Mouse (Mus musculus) embryonic stem cell, embryonic (primary cell): ENCODE measurements around the gene Gstcd.

Experiments used
- CTCF ChIA-PET, 4 experiments: fragments of 300-600 bp in 2 of 4; fragments of 350-600 bp in 2 of 4; sonication (Branson Sonifier 250); formaldehyde crosslinking; loops; one replicate each; lab custom pipeline; 2022; ENCODE audit warnings: inconsistent platforms in 2 of 4; lab: Charles Lee
- POLR2A ChIA-PET, 4 experiments: fragments of 300-600 bp in 2 of 4; fragments of 350-600 bp in 2 of 4; sonication (Branson Sonifier 250); formaldehyde crosslinking; loops; one replicate each; lab custom pipeline; 2022; ENCODE audit warnings: antibody characterized with exemption in 4 of 4, inconsistent platforms in 1 of 4; lab: Charles Lee

Gene Gstcd

GRCm38 (mm10) chr3:133085858-133086257 lies 6.0 kb downstream of the Gstcd start:
- ChIA-PET CTCF (interaction anchor here in 1 of 4 experiments (0.6 kb wide), 1 partner anchor 65 kb away, joined by 3 read pairs; no protein-coding TSS in a partner anchor), POLR2A (no interaction called here)

- ChIA-PET POLR2A (interaction anchor here in 3 of 4 experiments (1.4 to 4.1 kb wide), 3 partner anchors 9 to 10 kb away, joined by 6 to 41 read pairs (median 16); partner anchors contain the start of genes Gstcd (in 3 of the 3) and Ints12 (in 3 of the 3)), CTCF (no interaction called here)
Observed at GRCm38 (mm10) chr3:133082736-133083135, 9.1 kb downstream of the Gstcd start.

- ChIA-PET POLR2A (interaction anchor here in 2 of 4 experiments (0.5 to 7.6 kb wide), 4 partner anchors 15 to 234 kb away, joined by 3 to 50 read pairs (median 10); partner anchors contain the start of genes Gstcd (in 2 of the 2) and Ints12 (in 2 of the 2)), CTCF (no interaction called here)
Observed at GRCm38 (mm10) chr3:133075560-133075959, 16.3 kb downstream of the Gstcd start.

GRCm38 (mm10) chr3:133052068-133052467 lies 39.8 kb downstream of the Gstcd start:
- POLR2A ChIA-PET: interaction anchor here in 1 of 4 experiments (0.7 to 1.4 kb wide), 2 partner anchors 40 to 85 kb away, joined by 3 read pairs; partner anchors contain the start of genes Gstcd and Ints12
- CTCF ChIA-PET: no interaction called here

GRCm38 (mm10) chr3:133033145-133033755 lies 58.6 kb downstream of the Gstcd start:
- ChIA-PET POLR2A (interaction anchor here in 2 of 4 experiments (0.9 to 1.1 kb wide), 3 partner anchors 12 to 59 kb away, joined by 3 to 4 read pairs (median 4); partner anchors contain the start of genes Gstcd (in 1 of the 2) and Ints12 (in 1 of the 2)), CTCF (no interaction called here)

GRCm38 (mm10) chr3:133026977-133027376 lies 64.9 kb downstream of the Gstcd start:
- CTCF ChIA-PET: interaction anchor here in 1 of 4 experiments (0.7 kb wide), 1 partner anchor 1603 kb away, joined by 4 read pairs; no protein-coding TSS in a partner anchor
- POLR2A ChIA-PET: interaction anchor here in 1 of 4 experiments (0.7 kb wide), 1 partner anchor 332 kb away, joined by 3 read pairs; no protein-coding TSS in a partner anchor

- ChIA-PET CTCF (no interaction called here), POLR2A (no interaction called here)
Observed at GRCm38 (mm10) chr3:133007250-133007649, 84.6 kb downstream of the Gstcd start.

- CTCF ChIA-PET: no interaction called here
- POLR2A ChIA-PET: no interaction called here
Observed at GRCm38 (mm10) chr3:132996299-132996698, 95.5 kb downstream of the Gstcd start.

GRCm38 (mm10) chr3:132995904-132996267 lies 95.9 kb downstream of the Gstcd start:
- CTCF ChIA-PET: no interaction called here
- POLR2A ChIA-PET: no interaction called here

GRCm38 (mm10) chr3:132995172-132995903 lies 96.5 kb downstream of the Gstcd start:
- ChIA-PET POLR2A (no interaction called here), CTCF (no interaction called here)

- POLR2A ChIA-PET: interaction anchor here in 1 of 4 experiments (1.2 kb wide), 1 partner anchor 35 kb away, joined by 4 read pairs; no protein-coding TSS in a partner anchor
- CTCF ChIA-PET: interaction anchor here in 1 of 4 experiments (0.7 kb wide), 1 partner anchor 176 kb away, joined by 3 read pairs; no protein-coding TSS in a partner anchor
Observed at GRCm38 (mm10) chr3:132986188-132986587, 105.6 kb downstream of the Gstcd start.

- CTCF ChIA-PET: interaction anchor here in 1 of 4 experiments (0.7 kb wide), 1 partner anchor 517 kb away, joined by 6 read pairs; no protein-coding TSS in a partner anchor
- POLR2A ChIA-PET: interaction anchor here in 1 of 4 experiments (0.6 to 0.8 kb wide), 2 partner anchors 42 to 163 kb away, joined by 3 read pairs; no protein-coding TSS in a partner anchor
Observed at GRCm38 (mm10) chr3:132983845-132984485, 107.9 kb downstream of the Gstcd start.

- POLR2A ChIA-PET: interaction anchor here in 1 of 4 experiments (0.9 kb wide), 1 partner anchor 110 kb away, joined by 3 read pairs; the partner anchor contains the start of genes Gstcd and Ints12
- CTCF ChIA-PET: no interaction called here
Observed at GRCm38 (mm10) chr3:132981968-132982367, 109.9 kb downstream of the Gstcd start.

- CTCF ChIA-PET: interaction anchor here in 3 of 4 experiments (0.8 to 1.6 kb wide), 6 partner anchors 11 to 292 kb away, joined by 3 to 8 read pairs (median 3); partner anchors contain the start of gene Npnt (in 1 of the 3)
- POLR2A ChIA-PET: interaction anchor here in 2 of 4 experiments (1.0 to 2.0 kb wide), 6 partner anchors 12 to 113 kb away, joined by 3 to 4 read pairs (median 3); partner anchors contain the start of genes Gstcd (in 2 of the 2) and Ints12 (in 2 of the 2)
Observed at GRCm38 (mm10) chr3:132979781-132980461, 111.9 kb downstream of the Gstcd start.

- POLR2A ChIA-PET: interaction anchor here in 1 of 4 experiments (1.2 to 1.3 kb wide), 2 partner anchors 9 to 14 kb away, joined by 3 read pairs; no protein-coding TSS in a partner anchor
Observed at GRCm38 (mm10) chr3:132966255-132966654, 125.6 kb downstream of the Gstcd start.

GRCm38 (mm10) chr3:132964715-132965507 lies 126.9 kb downstream of the Gstcd start:
- ChIA-PET CTCF (no interaction called here), POLR2A (interaction anchor here in 1 of 4 experiments (1.2 kb wide), 1 partner anchor 11 kb away, joined by 3 read pairs; no protein-coding TSS in a partner anchor)

More at GRCm38 (mm10) chr3:132966255-132966654, 125.6 kb downstream of the Gstcd start:
- CTCF ChIA-PET: interaction anchor here in 2 of 4 experiments (0.6 to 1.4 kb wide), 2 partner anchors 13 to 1610 kb away, joined by 3 to 6 read pairs; no protein-coding TSS in a partner anchor
